ENCODE assay signal across 12 mouse cellular contexts in genomic region chr12:95723265-95723664, GRCm38 (mm10). TPM values are rescaled to one million over a fixed set of nuclear protein-coding genes. Genes with fewer than 3 reads are reported as not detected.
A peak's percentile ranks its signal among the peaks of the same experiment; 100 is the strongest.
DNase-seq lines count a peak whose midpoint lies in the region; ATAC-seq and TF ChIP-seq lines count a peak whose summit lies in the region.
"Had no signal": no experiment of that assay in that cellular context is flagged by ENCODE, and none has a peak within 500 bp of the region (broad histone marks: within the 10 kb centered on the region; RNA-seq: fewer than 3 reads in every experiment).

No protein-coding gene starts in this region.

- H3K9ac ChIP-seq in heart, adult 2 months (ENCODE audit: low read depth, low read length), result no peak overlapping the region
- H3K9ac ChIP-seq in lung, postnatal 0 days (replicated peaks; ENCODE audit: low read depth), result no peak overlapping the region
- H3K9ac ChIP-seq: midbrain, embryonic 12.5 days; neural tube, embryonic 13.5 days; stomach, embryonic 15.5 days had no signal

- TF ChIP-seq POLR2A in heart, adult 2 months (IDR thresholded peaks at IDR 0.05; ENCODE audit: insufficient read depth, low read depth, low read length), result no peak
- no peak for TF ChIP-seq POLR2A in bone marrow, adult 2 months (IDR thresholded peaks at IDR 0.05; ENCODE audit: borderline replicate concordance, control insufficient read depth, low read depth, low read length)

- H3K36me3 ChIP-seq in heart, adult 2 months (ENCODE audit: control insufficient read depth, insufficient read depth, low read length), result no peaks in the 10 kb centered on the region
- H3K36me3 ChIP-seq in lung, postnatal 0 days (ENCODE audit: insufficient read depth, low read length), result no peaks in the 10 kb centered on the region
- H3K36me3 ChIP-seq: midbrain, embryonic 12.5 days; neural tube, embryonic 13.5 days; stomach, embryonic 15.5 days had no signal

- TF ChIP-seq EP300 in heart, adult 2 months (IDR thresholded peaks at IDR 0.05; ENCODE audit: insufficient read depth, low read depth, low read length), result no peak
- no peak for TF ChIP-seq EP300 in lung, postnatal 0 days (IDR thresholded peaks at IDR 0.05)

- H3K27me3 ChIP-seq in heart, adult 2 months (ENCODE audit: control insufficient read depth, insufficient read depth, low read length), result no peaks in the 10 kb centered on the region
- no peaks in the 10 kb centered on the region for H3K27me3 ChIP-seq in lung, postnatal 0 days (replicated peaks; ENCODE audit: insufficient read depth, low read length)
- H3K27me3 ChIP-seq: midbrain, embryonic 12.5 days; neural tube, embryonic 13.5 days; stomach, embryonic 15.5 days had no signal

- no peak for ATAC-seq in lung, postnatal 0 days

- H3K4me1 ChIP-seq in heart, adult 2 months (ENCODE audit: control insufficient read depth, insufficient read depth, low read length), result no peaks in the 10 kb centered on the region; the same call in none of the 2 replicates
- H3K4me1 ChIP-seq in lung, postnatal 0 days (ENCODE audit: insufficient read depth, low read depth, low read length), result no peaks in the 10 kb centered on the region
- H3K4me1 ChIP-seq in bone marrow, adult 2 months (ENCODE audit: control insufficient read depth, insufficient read depth, low read length), result no peaks in the 10 kb centered on the region
- H3K4me1 ChIP-seq: midbrain, embryonic 12.5 days; stomach, embryonic 15.5 days had no signal

- H3K79me2 ChIP-seq in heart, adult 2 months (replicated peaks; ENCODE audit: control insufficient read depth, insufficient read depth, low read length), result no peaks in the 10 kb centered on the region

- no peak overlapping the region for H3K27ac ChIP-seq in heart, adult 2 months
- no peak overlapping the region for H3K27ac ChIP-seq in lung, postnatal 0 days (ENCODE audit: low read length)
- H3K27ac ChIP-seq in bone marrow, adult 2 months (ENCODE audit: control insufficient read depth, insufficient read depth, low read depth, low read length, poor library complexity), result no peak overlapping the region
- H3K27ac ChIP-seq: midbrain, embryonic 12.5 days; neural tube, embryonic 13.5 days; stomach, embryonic 15.5 days had no signal

- H3K9me3 ChIP-seq in lung, postnatal 0 days (ENCODE audit: low read length), result no peaks in the 10 kb centered on the region
- H3K9me3 ChIP-seq: midbrain, embryonic 12.5 days; neural tube, embryonic 13.5 days; stomach, embryonic 15.5 days had no signal

- no peak overlapping the region for H3K4me2 ChIP-seq in lung, postnatal 0 days (replicated peaks; ENCODE audit: low read depth, low read length)
- H3K4me2 ChIP-seq: midbrain, embryonic 12.5 days; neural tube, embryonic 13.5 days; stomach, embryonic 15.5 days had no signal

- no peak for DNase-seq in heart, adult 2 months
- DNase-seq in heart, adult 18-20 months, result no peak
- DNase-seq in lung, postnatal 0 days (ENCODE audit: low spot score), result no peak
- DNase-seq in lung, adult 18-20 months, result no peak
- DNase-seq in testis, postnatal 14 days (ENCODE audit: low spot score), result peak; percentile 6
- DNase-seq in left cerebral cortex, adult 9 months (ENCODE audit: low spot score in 2 of 2), result no peak
- DNase-seq in retina, embryonic 14.5 days (ENCODE audit: low spot score), result no peak
- DNase-seq: gastrocnemius, postnatal 10 days had no signal

- TF ChIP-seq CTCF in heart, adult 2 months (IDR thresholded peaks at IDR 0.05), result peak; percentile 55
- TF ChIP-seq CTCF in lung, postnatal 0 days (IDR thresholded peaks at IDR 0.05), result peak; percentile 30
- TF ChIP-seq CTCF in bone marrow, adult 2 months (IDR thresholded peaks at IDR 0.05; ENCODE audit: control insufficient read depth, insufficient read depth, low read length), result peak; percentile 27; the same call in 1 of the 2 replicates

- no peak overlapping the region for H3K4me3 ChIP-seq in heart, adult 2 months
- H3K4me3 ChIP-seq in lung, postnatal 0 days (ENCODE audit: low read depth, low read length), result no peak overlapping the region
- no peak overlapping the region for H3K4me3 ChIP-seq in bone marrow, adult 2 months (replicated peaks; ENCODE audit: control insufficient read depth, low read depth, low read length)
- H3K4me3 ChIP-seq: midbrain, embryonic 12.5 days; neural tube, embryonic 13.5 days; stomach, embryonic 15.5 days had no signal

- intact Hi-C loops in heart, adult 2 months (cut with DNase I), result no loop called here

- WGBS in heart, adult 2 months, result 96% methylated on average over 2 of the region's 2 CpGs
- 90% methylated on average over 2 of the region's 2 CpGs for WGBS in lung, postnatal 0 days
- WGBS in bone marrow, adult 2 months, result 84% methylated on average over 2 of the region's 2 CpGs

RNA-seq across cellular contexts. Expression of gene Flrt2, which starts 31.2 kb away (rescaled TPM):
- total RNA-seq in heart, adult 2 months (2021), result 1 to 10 TPM; 4.8 to 6.9 TPM
- polyA plus RNA-seq in heart, adult 2 months (2012; rRNA removed), result 2.2 and 4.2 TPM in 2 replicates
- total RNA-seq in heart, adult 18-20 months (2021), result 1 to 10 TPM; 4.5 to 7.3 TPM
- 1.7 and 2.2 TPM in 2 replicates for polyA plus RNA-seq in lung, postnatal 0 days (2015; fragmentation: Nextera tagmentation; extraction: Ambion mirVana)
- polyA plus RNA-seq in bone marrow, adult 2 months (2011; ENCODE audit: insufficient read depth, insufficient read length, low replicate concordance, missing spikeins), result 0.14 and 1.6 TPM in 2 replicates
